Mouse (Mus musculus) bone marrow macrophage, adult 2 months (primary cell): ENCODE measurements at regions not wholly inside any gene's neighbourhood (a gene's known extent, or its start where the extent isn't known, plus 50 kb on each side); places are given as distances from the start of the nearest gene placed in this dataset.

Source experiments
- CTCF ChIP-seq: IDR thresholded peaks from 2 replicates; pipeline ENCODE4 v1.5.1; 2012; ENCODE audit warnings: low read depth, mild to moderate bottlenecking, low read length, moderate library complexity
- POLR2A ChIP-seq: IDR thresholded peaks from 2 replicates; pipeline ENCODE4 v1.6.1; 2012; ENCODE audit warnings: mild to moderate bottlenecking, low read depth, low read length, borderline replicate concordance

DNA sequence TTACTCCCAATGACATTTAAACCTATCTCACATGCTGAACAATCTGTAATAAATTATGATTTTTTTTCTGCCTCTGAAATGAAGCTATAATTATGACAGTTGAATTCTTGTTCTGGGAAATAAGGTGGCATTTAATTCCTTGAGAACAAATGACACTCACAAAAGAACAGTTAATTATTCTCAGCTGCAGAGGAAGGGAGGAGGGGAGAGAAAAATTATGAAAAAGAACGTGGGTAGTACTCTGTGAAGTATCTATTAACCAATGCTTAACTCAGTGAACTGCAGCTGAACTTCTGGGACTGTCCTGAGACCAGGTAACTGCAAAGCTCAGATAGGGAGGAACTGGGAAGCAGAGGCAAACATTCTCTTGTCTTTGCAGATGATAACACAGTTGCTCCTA is 302.6 kb upstream of the Fam92a start:
- TF ChIP-seq CTCF: no peak
- TF ChIP-seq POLR2A: no peak
